Mouse (Mus musculus): Measurements from ENCODE around the gene Ash1l.

DNA sequence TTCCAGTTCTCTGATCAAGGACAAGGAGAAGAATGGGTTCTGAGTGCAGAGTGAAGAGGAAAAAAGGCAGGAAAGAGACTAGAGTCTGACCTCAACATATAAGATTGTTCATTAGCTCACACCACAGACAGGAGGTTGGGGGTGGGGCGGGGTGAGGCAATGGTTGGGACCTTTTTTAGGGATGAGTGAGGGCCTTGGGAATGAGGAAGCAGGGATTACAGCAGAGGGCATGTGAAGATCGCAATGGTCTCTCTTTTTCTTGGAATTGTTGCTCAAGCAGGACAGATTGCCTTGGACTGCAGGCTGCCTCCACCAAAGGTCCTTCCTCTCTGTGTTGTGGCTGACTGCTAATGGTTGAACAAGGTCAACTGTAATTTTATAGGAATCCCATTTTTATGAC is 172.9 kb downstream of the Ash1l start:
- no peak for TF ChIP-seq CTCF (IDR thresholded peaks at IDR 0.05; ENCODE audit: extremely low read depth, insufficient read depth, low read length)
- no peak for TF ChIP-seq POLR2A (IDR thresholded peaks at IDR 0.05; ENCODE audit: extremely low read depth, insufficient read depth, low read length)

All from cortical plate, adult 2 months (tissue).